Mouse (Mus musculus): ENCODE measurements around the gene Smagp. TPM values are rescaled to one million over a fixed set of nuclear protein-coding genes. Genes with fewer than 3 reads are reported as not detected.
"Not testable (repeated sequence)": the region's sequence is repeated elsewhere in the genome, so short reads cannot be mapped to it uniquely, and the experiment has no call there.

Smagp gene
- polyA plus RNA-seq, 1 experiment from 2014 or later = 4.1 TPM

GRCm38 (mm10) chr15:100635239-100635638 lies 1.5 kb downstream of the Smagp start:
- no peak overlapping the region for H3K4me3 ChIP-seq
- no peak overlapping the region for H3K9ac ChIP-seq
- WGBS = 5% methylated on average over 9 of the region's 9 CpGs
- H3K4me2 ChIP-seq = no peak overlapping the region
- no peaks in the 10 kb centered on the region for H3K36me3 ChIP-seq
- no peak for ATAC-seq (ENCODE audit: low FRiP score)
- no peaks in the 10 kb centered on the region for H3K9me3 ChIP-seq
- no peak overlapping the region for H3K27ac ChIP-seq
- H3K27me3 ChIP-seq = peaks cover 75% of the 10 kb centered on the region
- peaks cover 16% of the 10 kb centered on the region for H3K4me1 ChIP-seq (replicated peaks)

GRCm38 (mm10) chr15:100633341-100633740 lies 3.4 kb downstream of the Smagp start:
- Histone ChIP-seq H3K36me3 (no peaks in the 10 kb centered on the region), H3K4me1 (replicated peaks) (peaks cover 17% of the 10 kb centered on the region), H3K9me3 (no peaks in the 10 kb centered on the region), H3K27ac (no peak overlapping the region), H3K4me3 (no peak overlapping the region), H3K4me2 (no peak overlapping the region), H3K9ac (no peak overlapping the region), H3K27me3 (peaks cover 65% of the 10 kb centered on the region)
- 87% methylated on average over 10 of the region's 10 CpGs for WGBS
- no peak for ATAC-seq (ENCODE audit: low FRiP score)

GRCm38 (mm10) chr15:100632323-100632722 lies 4.4 kb downstream of the Smagp start:
- H3K9me3 ChIP-seq = no peaks in the 10 kb centered on the region
- H3K4me2 ChIP-seq = no peak overlapping the region
- H3K4me3 ChIP-seq = no peak overlapping the region
- H3K27ac ChIP-seq = no peak overlapping the region
- H3K9ac ChIP-seq = no peak overlapping the region
- no peaks in the 10 kb centered on the region for H3K36me3 ChIP-seq
- H3K4me1 ChIP-seq (replicated peaks) = peaks cover 22% of the 10 kb centered on the region
- no peak for ATAC-seq (ENCODE audit: low FRiP score)
- H3K27me3 ChIP-seq = peaks cover 60% of the 10 kb centered on the region
- 92% methylated on average over 5 of the region's 5 CpGs for WGBS

DNA sequence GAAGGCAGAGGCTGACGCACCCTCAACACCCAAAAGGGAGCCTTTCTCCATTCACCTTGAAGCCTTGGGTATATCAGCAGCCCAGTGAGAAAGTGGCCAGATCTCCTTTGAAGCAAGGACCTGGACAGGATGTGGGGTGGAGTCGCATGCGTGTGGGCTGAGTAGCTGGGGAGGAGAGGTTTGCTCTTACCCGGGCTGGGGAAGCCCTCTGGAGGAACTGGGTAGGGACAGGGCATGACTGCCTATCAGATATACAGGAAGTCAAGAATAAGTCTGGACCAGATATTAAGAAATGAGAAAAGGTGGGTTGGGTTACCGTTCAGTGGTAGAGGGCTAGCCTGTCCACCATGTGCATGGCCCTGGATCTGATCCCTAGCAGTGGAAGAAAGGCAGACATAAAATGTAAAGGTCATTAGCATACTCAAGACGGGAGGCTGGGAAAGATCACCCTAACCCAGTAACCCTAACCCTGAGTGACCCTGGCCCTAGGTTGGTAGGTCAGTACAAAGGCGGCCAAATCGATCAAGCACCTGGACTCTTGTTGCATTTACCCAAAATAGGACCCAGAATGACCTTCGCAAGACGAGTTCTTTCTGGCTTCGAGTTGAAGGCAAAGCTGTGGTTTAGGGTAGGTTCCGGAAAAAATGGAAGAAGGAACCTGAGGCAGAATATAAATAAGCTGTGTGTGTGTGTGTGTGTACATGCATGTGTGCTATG lies 5.1 kb downstream of the Smagp start:
- Histone ChIP-seq H3K4me2 (no peak overlapping the region), H3K27me3 (peaks cover 53% of the 10 kb centered on the region), H3K4me3 (no peak overlapping the region), H3K4me1 (replicated peaks) (peaks cover 15% of the 10 kb centered on the region), H3K27ac (no peak overlapping the region), H3K9ac (no peak overlapping the region), H3K9me3 (no peaks in the 10 kb centered on the region), H3K36me3 (no peaks in the 10 kb centered on the region)
- WGBS = 84% methylated on average over 12 of the region's 12 CpGs
- ATAC-seq (ENCODE audit: low FRiP score) = no peak

DNA sequence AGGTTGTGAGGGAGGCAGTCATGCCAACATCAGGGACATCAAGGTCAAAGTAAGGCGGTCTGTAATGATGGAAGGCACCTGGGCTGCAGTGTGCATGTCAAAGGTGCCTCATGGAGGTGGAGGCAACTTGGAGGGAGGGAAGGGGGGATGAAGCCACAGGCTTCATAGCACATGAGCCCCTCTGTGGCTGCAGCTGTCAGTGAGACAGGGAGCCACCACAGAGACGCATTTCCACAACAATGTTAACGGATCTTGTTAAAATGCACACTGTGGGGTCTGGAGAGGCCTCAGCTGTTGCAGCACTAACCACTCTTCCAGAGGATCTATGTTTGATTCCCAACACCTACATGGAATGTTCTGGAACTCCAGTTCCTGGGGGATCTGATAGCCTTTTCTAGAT lies 6.6 kb downstream of the Smagp start:
- peaks cover 38% of the 10 kb centered on the region for H3K27me3 ChIP-seq
- no peak for ATAC-seq (ENCODE audit: low FRiP score)
- 37% methylated on average over 3 of the region's 3 CpGs for WGBS

DNA sequence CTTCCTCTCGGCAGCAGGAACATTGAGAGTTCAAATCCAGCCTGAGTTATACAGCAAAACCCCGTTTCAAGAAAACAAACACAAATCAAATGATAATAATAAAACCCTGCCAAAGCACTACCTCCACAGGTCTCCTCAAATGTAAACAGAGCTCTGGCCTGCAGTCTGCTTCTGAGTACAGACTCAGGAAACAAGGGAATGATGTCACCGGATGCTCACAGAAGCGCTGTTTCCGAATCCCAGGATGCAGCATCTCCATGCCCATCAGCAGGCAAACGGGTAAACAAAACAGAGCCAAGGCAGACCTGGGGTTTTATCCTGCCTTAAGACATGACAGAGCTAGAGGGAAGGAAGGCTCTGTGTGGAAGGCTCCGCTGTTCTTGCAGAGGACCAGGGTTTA lies 7.9 kb downstream of the Smagp start:
- H3K4me2 ChIP-seq = no peak overlapping the region
- peaks cover 26% of the 10 kb centered on the region for H3K27me3 ChIP-seq
- no peak for ATAC-seq (ENCODE audit: low FRiP score)
- H3K36me3 ChIP-seq = no peaks in the 10 kb centered on the region
- peaks cover 7% of the 10 kb centered on the region for H3K4me1 ChIP-seq (replicated peaks)
- H3K4me3 ChIP-seq = no peak overlapping the region
- no peak overlapping the region for H3K9ac ChIP-seq
- H3K27ac ChIP-seq = no peak overlapping the region
- H3K9me3 ChIP-seq = no peaks in the 10 kb centered on the region
- 49% methylated on average over 7 of the region's 7 CpGs for WGBS

More for the DNA sequence above, 6.6 kb downstream of the Smagp start:
- Histone ChIP-seq H3K27ac (no peak overlapping the region), H3K9me3 (no peaks in the 10 kb centered on the region), H3K4me2 (no peak overlapping the region), H3K9ac (no peak overlapping the region), H3K4me1 (replicated peaks) (peaks cover 7% of the 10 kb centered on the region), H3K4me3 (no peak overlapping the region), H3K36me3 (no peaks in the 10 kb centered on the region)

- H3K4me2 ChIP-seq = 0 out of 2 replicates have a peak overlapping the region, but pooled peaks have one; percentile 1
- no peak for ATAC-seq (ENCODE audit: low FRiP score)
- H3K4me1 ChIP-seq (replicated peaks) = peaks cover 7% of the 10 kb centered on the region
- H3K36me3 ChIP-seq = no peaks in the 10 kb centered on the region
- no peak overlapping the region for H3K9ac ChIP-seq
- peaks cover 18% of the 10 kb centered on the region; the same call in 1 of the 2 replicates for H3K27me3 ChIP-seq
- no peaks in the 10 kb centered on the region for H3K9me3 ChIP-seq
- no peak overlapping the region for H3K27ac ChIP-seq
- H3K4me3 ChIP-seq = no peak overlapping the region
- WGBS = 6% methylated on average over 11 of the region's 11 CpGs
These were observed 8.9 kb downstream of the Smagp start for GRCm38 (mm10) chr15:100627774-100628370.

- H3K4me2 ChIP-seq = no peak overlapping the region
- no peak overlapping the region for H3K9ac ChIP-seq
- H3K4me3 ChIP-seq = no peak overlapping the region
- H3K9me3 ChIP-seq = no peaks in the 10 kb centered on the region
- no peak for ATAC-seq (ENCODE audit: low FRiP score)
- no peak overlapping the region for H3K27ac ChIP-seq
- H3K27me3 ChIP-seq = 0 out of 2 replicates have a peak, but pooled peaks cover 12% of the 10 kb centered on the region
- 14% methylated on average over 10 of the region's 10 CpGs for WGBS
- H3K36me3 ChIP-seq = peaks cover under 1% of the 10 kb centered on the region; the same call in 1 of the 2 replicates
- peaks cover 7% of the 10 kb centered on the region for H3K4me1 ChIP-seq (replicated peaks)
These were observed 9.5 kb downstream of the Smagp start for GRCm38 (mm10) chr15:100627287-100627686.

DNA sequence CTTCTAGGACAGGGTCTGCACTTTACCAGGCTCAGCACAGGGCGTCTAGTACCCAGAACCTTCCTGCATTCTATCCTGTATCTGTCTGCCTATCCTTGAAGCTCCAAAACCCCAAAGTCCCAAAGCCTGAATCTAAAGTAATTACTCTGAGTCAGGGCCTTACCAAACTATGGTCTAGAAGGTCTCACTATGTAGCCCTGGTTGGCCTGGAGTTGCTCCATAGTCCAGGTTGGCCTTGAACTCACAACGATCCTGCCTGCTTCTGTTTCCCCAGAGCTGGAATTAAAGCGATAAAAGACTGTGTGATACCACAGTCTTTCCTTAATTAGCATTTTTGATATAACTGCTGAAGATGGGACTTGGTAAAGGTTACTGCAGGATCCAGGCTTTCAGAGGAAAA lies 12.3 kb downstream of the Smagp start:
- H3K36me3 ChIP-seq = peaks cover 27% of the 10 kb centered on the region
- H3K4me1 ChIP-seq (replicated peaks) = peaks cover 7% of the 10 kb centered on the region
- H3K9ac ChIP-seq = no peak overlapping the region
- no peak overlapping the region for H3K4me3 ChIP-seq
- no peaks in the 10 kb centered on the region for H3K9me3 ChIP-seq
- no peak for ATAC-seq (ENCODE audit: low FRiP score)
- WGBS = 91% methylated on average over 3 of the region's 3 CpGs
- no peak overlapping the region for H3K27ac ChIP-seq
- H3K4me2 ChIP-seq = no peak overlapping the region
- 0 out of 2 replicates have a peak, but pooled peaks cover 5% of the 10 kb centered on the region for H3K27me3 ChIP-seq

- Histone ChIP-seq H3K9me3 (no peaks in the 10 kb centered on the region), H3K9ac (no peak overlapping the region; the same call in 1 of the 2 replicates), H3K4me2 (no peak overlapping the region), H3K4me1 (replicated peaks) (peaks cover 7% of the 10 kb centered on the region), H3K27me3 (0 out of 2 replicates have a peak, but pooled peaks cover 5% of the 10 kb centered on the region), H3K27ac (no peak overlapping the region), H3K4me3 (no peak overlapping the region), H3K36me3 (peaks cover 34% of the 10 kb centered on the region)
- 89% methylated on average over 9 of the region's 9 CpGs for WGBS
- ATAC-seq (ENCODE audit: low FRiP score) = no peak
These were observed 13.0 kb downstream of the Smagp start for GRCm38 (mm10) chr15:100623754-100624153.

DNA sequence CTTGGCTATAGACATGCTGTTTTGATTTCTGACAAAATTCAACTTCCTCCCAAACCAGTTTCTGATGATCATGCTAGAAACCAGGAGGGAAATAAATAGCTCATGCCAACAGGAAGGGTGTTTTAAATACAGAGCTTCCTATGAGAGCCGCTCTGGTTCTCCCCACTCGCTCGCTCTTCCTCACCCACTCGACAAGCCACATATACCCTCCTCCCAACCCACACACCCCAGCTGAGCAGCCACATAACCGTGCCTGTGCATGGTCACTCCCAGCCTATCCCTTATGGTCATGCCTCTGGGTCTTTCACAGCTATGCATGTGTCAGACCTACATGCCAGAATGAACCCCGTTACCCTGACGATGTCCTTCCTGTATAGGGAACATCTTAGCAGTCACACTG lies 14.6 kb downstream of the Smagp start:
- H3K27ac ChIP-seq = no peak overlapping the region
- no peaks in the 10 kb centered on the region for H3K9me3 ChIP-seq
- ATAC-seq (ENCODE audit: low FRiP score) = no peak
- H3K4me1 ChIP-seq (replicated peaks) = peaks cover under 1% of the 10 kb centered on the region; the same call in 1 of the 2 replicates
- H3K36me3 ChIP-seq = peaks cover 48% of the 10 kb centered on the region
- no peak overlapping the region for H3K9ac ChIP-seq
- H3K27me3 ChIP-seq = no peaks in the 10 kb centered on the region
- WGBS = 80% methylated on average over 7 of the region's 7 CpGs
- no peak overlapping the region for H3K4me3 ChIP-seq
- no peak overlapping the region for H3K4me2 ChIP-seq

DNA sequence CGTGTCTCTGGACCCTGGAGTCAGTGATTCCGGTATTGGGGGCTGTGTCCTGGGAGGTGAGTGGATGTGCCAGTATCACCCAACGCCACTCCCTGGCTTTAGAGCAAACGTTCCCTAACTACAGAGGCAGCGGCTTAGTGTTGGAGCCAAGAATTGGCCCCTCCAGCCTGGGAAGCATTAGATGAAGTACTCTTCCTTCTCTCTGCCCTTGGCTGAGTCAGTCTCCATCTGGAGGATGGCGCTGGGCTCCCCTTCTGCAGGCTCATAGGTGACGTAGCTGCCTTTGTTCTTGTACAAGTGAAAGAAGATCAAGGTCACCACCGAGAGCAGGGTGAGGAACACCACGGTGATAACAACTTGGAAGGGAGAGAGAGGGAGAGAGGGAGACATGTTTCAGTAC lies 15.1 kb downstream of the Smagp start:
- not testable (repeated sequence) for H3K27me3 ChIP-seq; H3K9ac ChIP-seq; H3K4me2 ChIP-seq; ATAC-seq (ENCODE audit: low FRiP score); H3K4me1 ChIP-seq (replicated peaks); H3K27ac ChIP-seq; H3K4me3 ChIP-seq; H3K9me3 ChIP-seq
- peaks cover 48% of the 10 kb centered on the region for H3K36me3 ChIP-seq
- WGBS = 87% methylated on average over 9 of the region's 9 CpGs

GRCm38 (mm10) chr15:100619200-100619599 lies 17.5 kb downstream of the Smagp start:
- Histone ChIP-seq H3K4me2 (no peak overlapping the region), H3K4me1 (replicated peaks) (peaks cover 15% of the 10 kb centered on the region), H3K4me3 (no peak overlapping the region), H3K36me3 (peaks cover 48% of the 10 kb centered on the region), H3K27ac (no peak overlapping the region), H3K9me3 (no peaks in the 10 kb centered on the region), H3K27me3 (no peaks in the 10 kb centered on the region), H3K9ac (no peak overlapping the region)
- no peak for ATAC-seq (ENCODE audit: low FRiP score)
- WGBS = 90% methylated on average over 7 of the region's 7 CpGs
